Mouse (Mus musculus) activated CD4-positive, CD25-positive, alpha-beta regulatory T cell (primary cell): Measurements from ENCODE around the gene Pde6d. TPM values are rescaled to one million over a fixed set of nuclear protein-coding genes. Genes with fewer than 3 reads are reported as not detected.

Source experiments
- polyA plus RNA-seq, 2 experiments: library from polyadenylated mRNA; unstranded; fragments of 100-300 nt; shearing (Covaris generic); gene quantifications; one replicate each; pipeline ENCODE4 v1.2.1; 2017

Pde6d gene
- 10 to 100 TPM; 49.3 to 57.7 TPM for polyA plus RNA-seq

GRCm38 (mm10) chr1:86582451-86583096 lies at the start of gene Pde6d, which contains the start of gene Cops7b:
Gene Pde6d, minus strand, starts transcription at chr1:86582629.
Gene Cops7b, plus strand, starts transcription at chr1:86582904.

GRCm38 (mm10) chr1:86526116-86526788 lies 56.2 kb downstream of the Pde6d start, which contains the start of gene Ptma:
Gene Ptma, plus strand, starts transcription at chr1:86526726.

Other genes starting within 250 kb of the Pde6d start
- gene Ncl, start 223.2 kb downstream of the Pde6d start, polyA plus RNA-seq = 100 to 1,000 TPM; 395 to 527 TPM
- gene Nmur1, start 156.4 kb downstream of the Pde6d start, polyA plus RNA-seq = 1 to 10 TPM; 4.6 to 6.0 TPM
- gene Tex44, start 156.3 kb downstream of the Pde6d start, polyA plus RNA-seq = not detected
- gene Ptma, start 55.9 kb downstream of the Pde6d start, polyA plus RNA-seq = 1,000 to 10,000 TPM; 1,702 to 1,935 TPM
- 10 to 100 TPM; 26.6 to 26.8 TPM for gene Cops7b, start 275 bp upstream of the Pde6d start, polyA plus RNA-seq
- not detected for gene Nppc, start 87.9 kb upstream of the Pde6d start, polyA plus RNA-seq
- 10 to 100 TPM; 27.9 to 34.7 TPM for gene Dis3l2, start 121.2 kb upstream of the Pde6d start, polyA plus RNA-seq